Mouse (Mus musculus): ENCODE data around the gene Best3. TPM values are rescaled to one million over a fixed set of nuclear protein-coding genes. Genes with fewer than 3 reads are reported as not detected.

Gene Best3
- not detected for polyA plus RNA-seq (2014; fragmentation: Illumina TruSeq; extraction: RNeasy Lipid Tissue Mini Kit (QIAGEN cat#74804))

DNA sequence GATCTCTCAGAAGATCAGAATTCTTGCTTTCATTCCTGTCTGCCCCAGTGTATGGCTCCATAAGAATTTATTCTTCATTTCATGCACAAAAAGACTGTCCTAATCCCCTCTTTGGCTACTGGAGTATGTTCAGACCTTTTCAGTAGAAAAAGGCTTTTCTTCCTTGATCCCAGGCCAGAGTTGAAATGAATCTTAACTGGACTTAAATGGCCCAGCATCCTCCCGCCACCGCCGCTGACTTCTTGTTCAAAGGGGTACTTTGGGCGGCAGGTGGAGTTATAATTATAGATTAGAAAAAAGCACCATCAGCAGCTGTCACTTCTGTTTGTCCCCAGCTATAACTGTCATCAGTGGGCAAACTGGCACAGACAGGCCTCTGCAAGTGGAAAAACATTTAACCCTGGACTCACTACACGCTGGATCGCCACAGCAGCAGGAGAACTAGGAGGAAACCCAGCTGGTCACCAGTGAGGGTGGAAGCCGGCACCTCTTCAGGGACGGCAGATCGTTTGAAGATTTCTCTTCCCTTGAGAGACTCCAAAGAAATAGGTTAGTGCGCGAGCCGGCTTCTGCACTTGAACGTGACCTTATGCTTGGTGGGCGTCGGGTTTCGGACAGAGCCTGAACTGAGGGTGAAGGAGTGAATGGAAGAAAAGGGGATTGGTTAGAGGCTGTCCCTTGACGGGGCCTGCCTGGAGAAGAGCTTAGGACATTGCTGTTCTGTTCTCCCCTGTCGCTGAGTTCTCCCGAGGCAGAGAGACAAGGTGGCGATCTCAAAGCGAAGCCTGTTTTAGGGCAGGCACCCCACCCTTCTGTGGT lies at the start of gene Best3:
Best3 (plus strand) TSS at position 51 of the 819 bp plus-strand sequence.

DNA sequence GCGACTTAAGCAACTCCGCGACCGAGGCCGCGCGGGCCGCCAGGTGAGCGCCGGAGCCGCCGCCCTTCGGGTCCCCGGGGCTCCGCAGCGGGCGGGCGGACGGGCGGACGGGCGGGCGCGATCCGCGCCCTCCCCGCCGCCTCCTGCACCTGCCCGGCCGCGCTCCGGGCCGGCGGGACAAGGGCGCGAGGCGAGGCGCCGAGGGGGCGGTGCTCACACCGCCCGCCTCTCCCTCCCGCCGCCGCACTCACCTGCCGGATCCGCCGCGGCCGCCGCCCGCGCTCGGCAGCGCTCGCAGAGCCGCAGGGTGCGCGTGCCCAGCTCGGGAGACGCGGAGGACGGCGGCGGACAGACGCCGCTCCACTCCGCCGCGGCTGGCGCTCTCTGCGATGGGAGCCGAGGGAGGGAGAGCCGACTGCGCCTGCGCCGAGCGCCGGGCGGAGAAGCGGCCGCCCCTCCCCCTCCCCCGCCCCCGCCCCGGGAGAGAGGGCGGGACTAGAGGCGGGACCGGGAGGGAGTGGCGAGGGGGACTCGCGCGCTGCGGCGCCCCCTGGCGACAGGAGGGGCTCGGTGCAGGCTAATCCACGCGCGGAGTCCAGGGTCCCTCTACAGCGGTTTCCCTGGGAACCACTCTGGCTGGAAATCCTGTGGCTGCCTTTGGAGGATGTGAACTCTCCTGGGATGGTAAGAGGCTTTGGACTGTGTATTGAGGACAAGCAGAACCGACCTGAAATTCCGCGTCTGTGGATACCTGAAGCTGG lies 35.9 kb upstream of the Best3 start, which contains the start of gene Rab3ip:
Rab3ip (minus strand) TSS at position 761 of the 761 bp plus-strand sequence.

DNA sequence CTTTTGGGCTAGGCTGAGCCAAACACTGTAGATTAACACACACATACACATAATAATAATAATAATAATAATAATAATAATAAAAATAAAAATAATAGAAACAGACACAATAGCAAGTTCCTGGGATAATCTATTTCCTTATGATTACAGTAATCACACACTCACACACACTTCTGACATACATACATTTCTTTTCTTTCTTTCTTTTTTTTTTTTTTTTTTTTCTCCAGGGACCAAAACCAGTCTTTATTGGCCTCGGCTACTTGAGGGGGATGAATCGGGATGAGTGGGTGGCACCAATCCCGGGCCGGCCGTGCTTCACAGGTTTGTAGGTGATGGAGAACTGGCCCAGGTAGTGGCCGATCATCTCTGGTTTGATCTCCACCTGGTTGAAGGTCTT lies 13.6 kb upstream of the Best3 start, which contains the start of gene Gm10271:
Gm10271 (minus strand) TSS at position 101 of the 400 bp plus-strand sequence.

DNA sequence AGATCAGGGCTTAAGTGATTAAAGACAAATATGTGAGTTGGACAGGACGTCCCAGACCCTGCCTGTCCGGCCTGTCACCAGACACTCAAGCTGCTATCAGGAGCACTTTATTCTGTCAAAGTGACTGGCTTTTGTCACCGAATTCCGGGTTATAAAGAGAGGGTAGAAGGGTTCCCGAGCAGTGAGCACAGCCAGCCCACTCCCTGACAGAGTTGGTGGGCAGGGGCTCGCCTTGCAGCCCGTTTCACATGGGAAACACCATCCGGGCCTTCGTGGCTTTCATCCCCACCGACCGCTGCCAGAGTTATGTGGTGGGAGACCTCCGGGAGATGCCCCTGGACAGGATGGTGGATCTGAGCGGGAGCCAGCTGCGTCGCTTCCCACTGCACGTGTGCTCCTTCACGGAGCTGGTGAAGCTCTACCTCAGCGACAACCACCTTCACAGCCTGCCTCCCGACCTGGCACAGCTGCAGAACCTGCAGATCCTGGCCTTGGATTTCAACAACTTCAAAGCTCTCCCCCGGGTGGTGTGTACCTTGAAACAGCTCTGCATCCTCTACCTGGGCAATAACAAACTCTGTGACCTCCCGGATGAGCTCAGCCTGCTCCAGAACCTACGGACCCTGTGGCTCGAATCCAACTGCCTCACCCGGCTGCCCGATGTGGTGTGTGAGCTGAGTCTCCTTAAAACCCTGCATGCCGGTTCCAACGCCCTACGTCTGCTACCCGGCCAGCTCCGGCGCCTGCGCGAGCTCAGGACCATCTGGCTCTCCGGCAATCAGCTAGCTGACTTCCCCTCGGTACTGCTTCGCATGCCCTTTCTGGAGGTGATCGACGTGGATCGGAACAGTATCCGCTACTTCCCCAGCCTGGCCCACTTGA lies 59.3 kb downstream of the Best3 start, which contains the start of gene Lrrc10:
Lrrc10 (plus strand) TSS at position 167 of the 882 bp plus-strand sequence.

DNA sequence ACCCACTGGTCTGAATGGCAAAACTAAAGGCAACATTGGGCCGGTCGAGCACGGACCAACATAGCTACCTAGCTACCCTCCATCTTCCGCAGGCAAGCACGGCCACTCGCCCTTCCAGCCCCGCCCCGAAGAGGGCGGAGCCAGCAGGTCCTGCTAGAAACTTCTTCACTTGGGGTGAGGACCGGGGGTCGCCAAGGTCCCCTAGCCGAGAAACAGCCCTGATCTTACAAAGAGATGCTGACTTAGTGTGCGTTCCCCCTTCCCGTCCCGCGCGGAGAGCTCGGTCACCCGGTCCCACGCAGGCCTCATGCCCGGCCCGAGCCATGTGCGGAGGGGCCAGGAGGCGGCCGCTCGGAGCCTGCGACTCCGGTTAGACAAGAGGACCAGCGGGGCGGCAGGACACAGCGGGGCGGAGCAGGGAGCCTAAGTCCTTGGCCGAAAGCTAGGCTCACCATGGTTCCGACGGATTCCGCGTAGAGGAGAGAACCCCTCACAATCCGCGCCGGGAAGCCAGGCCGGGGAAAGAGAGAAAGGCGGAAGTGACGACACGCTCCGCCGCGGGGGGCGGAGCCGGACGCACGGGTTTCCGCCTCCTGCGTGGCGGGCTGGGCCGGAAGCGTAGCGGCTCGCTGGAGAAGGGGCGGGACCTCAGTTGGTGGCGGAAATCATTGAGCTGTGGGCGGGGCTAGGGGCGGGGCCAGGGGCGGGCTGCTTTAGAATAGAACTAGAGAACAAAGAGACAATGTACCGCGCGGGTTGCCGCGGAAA lies 77.3 kb downstream of the Best3 start, which contains the start of gene Cct2:
Cct2 (minus strand) TSS at position 561 of the 768 bp plus-strand sequence.

Other genes with a start within 250 kb of the Best3 start
- gene Myrfl, start 89.4 kb upstream of the Best3 start, polyA plus RNA-seq (2014; fragmentation: Illumina TruSeq; extraction: RNeasy Lipid Tissue Mini Kit (QIAGEN cat#74804)), result 0.14 TPM
- 13.4 TPM for gene Rab3ip, start 35.5 kb upstream of the Best3 start, polyA plus RNA-seq (2014; fragmentation: Illumina TruSeq; extraction: RNeasy Lipid Tissue Mini Kit (QIAGEN cat#74804))
- gene Gm10271, start 13.7 kb upstream of the Best3 start, polyA plus RNA-seq (2014; fragmentation: Illumina TruSeq; extraction: RNeasy Lipid Tissue Mini Kit (QIAGEN cat#74804)), result not detected
- not detected for gene Lrrc10, start 59.0 kb downstream of the Best3 start, polyA plus RNA-seq (2014; fragmentation: Illumina TruSeq; extraction: RNeasy Lipid Tissue Mini Kit (QIAGEN cat#74804))
- 381 TPM for gene Cct2, start 77.5 kb downstream of the Best3 start, polyA plus RNA-seq (2014; fragmentation: Illumina TruSeq; extraction: RNeasy Lipid Tissue Mini Kit (QIAGEN cat#74804))
- 83.5 TPM for gene Frs2, start 162.2 kb downstream of the Best3 start, polyA plus RNA-seq (2014; fragmentation: Illumina TruSeq; extraction: RNeasy Lipid Tissue Mini Kit (QIAGEN cat#74804))
- 79.7 TPM for gene Yeats4, start 238.2 kb downstream of the Best3 start, polyA plus RNA-seq (2014; fragmentation: Illumina TruSeq; extraction: RNeasy Lipid Tissue Mini Kit (QIAGEN cat#74804))